Mouse (Mus musculus) spleen, adult 2 months (tissue): ENCODE results near the gene Zmym5.

Source experiments
- CTCF ChIP-seq: fragments of 200-500 bp; IDR thresholded peaks from 2 replicates; pipeline ENCODE4 v1.5.1; 2011; ENCODE audit warnings: mild to moderate bottlenecking, inconsistent platforms; ENCODE audit not compliant: insufficient read depth, insufficient read length, insufficient replicate concordance; ENCODE audit errors: extremely low read depth
- POLR2A ChIP-seq: fragments of 200-500 bp; IDR thresholded peaks from 2 replicates; pipeline ENCODE4 v1.6.1; 2011; ENCODE audit warnings: low read depth, low read length, inconsistent platforms

DNA sequence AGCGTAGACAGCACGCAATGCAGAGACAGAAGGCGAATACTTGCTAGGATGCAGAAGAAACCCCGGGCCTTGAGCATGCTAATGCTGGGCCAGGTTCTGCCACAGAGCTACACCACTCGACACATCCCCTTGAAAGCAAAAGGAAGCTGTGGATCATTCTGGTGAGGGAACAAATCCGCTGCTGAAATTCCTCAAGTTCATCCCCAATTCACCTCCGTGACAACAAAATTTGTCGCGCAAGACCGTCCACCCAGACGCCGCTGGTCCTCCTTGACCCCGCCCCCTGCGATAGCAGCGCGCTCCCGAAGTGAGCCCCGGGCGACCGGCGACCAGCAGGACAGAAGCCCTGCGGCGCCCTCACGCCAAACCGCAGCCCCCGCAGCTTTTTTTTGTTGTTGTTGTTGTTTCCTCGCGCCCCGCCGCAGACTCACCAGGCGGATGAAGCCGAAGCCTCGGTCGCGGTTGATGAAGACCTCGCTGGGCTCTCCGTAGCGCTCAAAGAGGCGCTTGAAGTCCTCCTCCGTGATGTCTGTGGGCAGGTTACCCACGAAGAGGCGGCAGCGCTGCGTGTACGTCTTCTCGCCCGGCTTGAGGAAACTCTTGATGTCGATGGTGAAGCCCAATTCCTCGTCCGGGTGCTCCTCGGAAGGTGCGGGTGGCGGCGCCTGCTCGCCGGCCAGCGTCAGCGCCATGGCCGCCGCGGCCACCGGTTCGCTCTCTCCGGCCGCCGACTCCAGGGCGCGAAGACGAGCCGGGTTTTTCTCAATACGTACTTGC lies 34.0 kb downstream of the Zmym5 start:
- TF ChIP-seq CTCF (no peak), POLR2A (no peak)
